Mouse (Mus musculus) cortical plate, adult 2 months (tissue): ENCODE results near the gene Acvr1b.

Experiments used
- CTCF ChIP-seq: fragments of 200-500 bp; IDR thresholded peaks from 2 replicates; pipeline ENCODE4 v1.5.1; 2011; ENCODE audit warnings: mild to moderate bottlenecking, control low read depth, low read length; ENCODE audit not compliant: insufficient read depth; ENCODE audit errors: extremely low read depth
- POLR2A ChIP-seq: fragments of 200-500 bp; IDR thresholded peaks from 2 replicates; pipeline ENCODE4 v1.6.1; 2011; ENCODE audit warnings: mild to moderate bottlenecking, low read length, control low read depth; ENCODE audit not compliant: insufficient read depth; ENCODE audit errors: extremely low read depth

GRCm38 (mm10) chr15:101133993-101134704 lies 39.7 kb upstream of the Acvr1b start:
- no peak for TF ChIP-seq POLR2A
- no peak for TF ChIP-seq CTCF
